Comparison of ENCODE assay signal across 17 mouse cellular contexts in the genomic region with DNA sequence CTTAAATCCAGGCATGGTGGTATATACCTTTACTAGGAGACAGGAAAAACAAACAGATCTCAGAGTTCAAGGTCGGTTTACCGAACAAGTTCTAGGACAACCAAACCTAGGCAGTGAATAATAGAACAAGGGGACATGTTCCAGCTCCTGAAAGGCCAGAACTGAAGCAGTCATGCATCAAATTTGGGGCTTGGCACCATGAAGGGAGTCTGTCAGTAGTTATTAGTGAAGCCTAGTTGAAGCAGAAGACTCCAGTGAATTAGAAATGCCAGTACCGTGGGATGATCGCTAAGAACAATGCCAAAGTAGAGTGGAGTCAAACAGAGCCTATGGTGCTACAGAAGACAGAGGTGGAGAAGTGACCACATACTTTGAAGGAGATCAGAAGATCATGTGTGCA.
A peak's percentile ranks its signal among the peaks of the same experiment; 100 is the strongest.
DNase-seq lines count a peak whose midpoint lies in the region.
"Had no signal": no experiment of that assay in that cellular context is flagged by ENCODE, and none has a peak within 500 bp of the region (broad histone marks: within the 10 kb centered on the region; RNA-seq: fewer than 3 reads in every experiment).

No protein-coding gene starts in this region.

- peak; percentile 14 for DNase-seq in cerebellum, adult 11-12 months
- no peak for DNase-seq in cerebellum, adult 11 months
- peak; percentile 66 for DNase-seq in left cerebral cortex, postnatal 4 days
- no peak for DNase-seq in left cerebral cortex, postnatal 36 days (ENCODE audit: low spot score in 2 of 2)
- peak; percentile 66 to 74 for DNase-seq in cerebellum, postnatal 25 days
- DNase-seq in frontal cortex, postnatal 10 days (ENCODE audit: low spot score in 2 of 2) = no peak
- DNase-seq in urinary bladder, postnatal 10 days (ENCODE audit: low spot score) = no peak
- DNase-seq: adrenal gland, postnatal 10 days; heart, adult 2 months; kidney, adult 2 months; kidney, postnatal 36 days; lung, adult 2 months; lung, postnatal 10 days; midbrain, embryonic 14.5 days; right cerebral cortex, postnatal 4 days; thymus, adult 18-20 months; thymus, postnatal 36 days had no signal

- intact Hi-C loops in left cerebral cortex, postnatal 4 days (cut with DNase I) = no loop called here
- intact Hi-C loops in left cerebral cortex, postnatal 36 days (cut with DNase I) = no loop called here

Comparison
In these comparisons a context has a peak if more than half of its experiments do, and no peak if none do; other contexts are left out.
1. DNase-seq: peak in cerebellum, adult 11-12 months (single experiment), left cerebral cortex, postnatal 4 days (single experiment) and cerebellum, postnatal 25 days (2 of 2); none in cerebellum, adult 11 months (single experiment), left cerebral cortex, postnatal 36 days (0 of 2), frontal cortex, postnatal 10 days (0 of 2) and urinary bladder, postnatal 10 days (single experiment).